Mouse (Mus musculus): Measurements from ENCODE around the gene Fbxo5. TPM values are rescaled to one million over a fixed set of nuclear protein-coding genes. Genes with fewer than 3 reads are reported as not detected.
A peak's percentile ranks its signal among the peaks of the same experiment; 100 is the strongest.

The Fbxo5 gene
- 10.5 and 14.7 TPM in 2 replicates for polyA plus RNA-seq (2014; fragmentation: Nextera tagmentation; extraction: Ambion mirVana)

- H3K9me3 ChIP-seq (ENCODE audit: control insufficient read depth, low read length), result no peaks in the 10 kb centered on the region
- H3K4me3 ChIP-seq (replicated peaks; ENCODE audit: low read depth, low read length), result peak within 1 kb of the TSS; percentile 63
- ATAC-seq (ENCODE audit: low FRiP score, low TSS enrichment) (peak; percentile 98), DNase-seq (peak; percentile 99)
- peak within 1 kb of the TSS; percentile 97 for H3K4me2 ChIP-seq (ENCODE audit: low read length)
- peak within 1 kb of the TSS; percentile 85 for H3K27ac ChIP-seq (replicated peaks; ENCODE audit: low read depth, low read length)
- peaks cover 8% of the 10 kb centered on the region; the same call in 1 of the 2 replicates for H3K36me3 ChIP-seq (ENCODE audit: control insufficient read depth, insufficient read depth, low read length)
- H3K9ac ChIP-seq (replicated peaks; ENCODE audit: low read length), result peak within 1 kb of the TSS; percentile 59
- under 1% methylated on average over 42 of the region's 42 CpGs for WGBS
- H3K27me3 ChIP-seq (ENCODE audit: control insufficient read depth, insufficient read depth, low read length), result no peaks in the 10 kb centered on the region
- peaks cover 17% of the 10 kb centered on the region for H3K4me1 ChIP-seq (ENCODE audit: control insufficient read depth, insufficient read depth, low read length)
Measured at GRCm38 (mm10) chr10:5805243-5805730, at the start of gene Fbxo5. Gene Fbxo5 (minus strand): TSS chr10:5805600.

- ATAC-seq (ENCODE audit: low FRiP score, low TSS enrichment), result no peak
- H3K36me3 ChIP-seq (ENCODE audit: control insufficient read depth, insufficient read depth, low read length), result peaks cover 3% of the 10 kb centered on the region; the same call in 1 of the 2 replicates
- H3K9me3 ChIP-seq (ENCODE audit: control insufficient read depth, low read length), result no peaks in the 10 kb centered on the region
- no peak overlapping the region for H3K4me3 ChIP-seq (replicated peaks; ENCODE audit: low read depth, low read length)
- H3K9ac ChIP-seq (replicated peaks; ENCODE audit: low read length), result no peak overlapping the region
- WGBS, result 86% methylated on average over 8 of the region's 8 CpGs
- no peak for DNase-seq
- no peak overlapping the region for H3K27ac ChIP-seq (replicated peaks; ENCODE audit: low read depth, low read length)
- no peaks in the 10 kb centered on the region for H3K4me1 ChIP-seq (ENCODE audit: control insufficient read depth, insufficient read depth, low read length)
- no peak overlapping the region for H3K4me2 ChIP-seq (ENCODE audit: low read length)
- H3K27me3 ChIP-seq (ENCODE audit: control insufficient read depth, insufficient read depth, low read length), result no peaks in the 10 kb centered on the region
Measured at GRCm38 (mm10) chr10:5853290-5853868, 48.0 kb upstream of the Fbxo5 start.

- ATAC-seq (ENCODE audit: low FRiP score, low TSS enrichment) (no peak), DNase-seq (peak; percentile 85)
- 32% methylated on average over 2 of the region's 2 CpGs for whole genome bisulfite sequencing
- Histone ChIP-seq H3K9me3 (ENCODE audit: control insufficient read depth, low read length) (no peaks in the 10 kb centered on the region), H3K27ac (replicated peaks; ENCODE audit: low read depth, low read length) (no peak overlapping the region), H3K4me1 (ENCODE audit: control insufficient read depth, insufficient read depth, low read length) (no peaks in the 10 kb centered on the region), H3K36me3 (ENCODE audit: control insufficient read depth, insufficient read depth, low read length) (0 out of 2 replicates have a peak, but pooled peaks cover 4% of the 10 kb centered on the region), H3K4me3 (replicated peaks; ENCODE audit: low read depth, low read length) (no peak overlapping the region), H3K9ac (replicated peaks; ENCODE audit: low read length) (no peak overlapping the region), H3K27me3 (ENCODE audit: control insufficient read depth, insufficient read depth, low read length) (no peaks in the 10 kb centered on the region), H3K4me2 (ENCODE audit: low read length) (no peak overlapping the region)
Measured at GRCm38 (mm10) chr10:5846939-5847338, 41.5 kb upstream of the Fbxo5 start.

- Histone ChIP-seq H3K27ac (replicated peaks; ENCODE audit: low read depth, low read length) (no peak overlapping the region), H3K9me3 (ENCODE audit: control insufficient read depth, low read length) (no peaks in the 10 kb centered on the region), H3K4me3 (replicated peaks; ENCODE audit: low read depth, low read length) (no peak overlapping the region), H3K36me3 (ENCODE audit: control insufficient read depth, insufficient read depth, low read length) (peaks cover 7% of the 10 kb centered on the region; the same call in 1 of the 2 replicates), H3K4me1 (ENCODE audit: control insufficient read depth, insufficient read depth, low read length) (no peaks in the 10 kb centered on the region), H3K27me3 (ENCODE audit: control insufficient read depth, insufficient read depth, low read length) (no peaks in the 10 kb centered on the region), H3K4me2 (ENCODE audit: low read length) (no peak overlapping the region), H3K9ac (replicated peaks; ENCODE audit: low read length) (no peak overlapping the region)
- ATAC-seq (ENCODE audit: low FRiP score, low TSS enrichment) (no peak), DNase-seq (peak; percentile 79)
- 86% methylated on average over 4 of the region's 4 CpGs for WGBS
Measured at GRCm38 (mm10) chr10:5841369-5841768, 36.0 kb upstream of the Fbxo5 start.

GRCm38 (mm10) chr10:5826336-5827025, 21.1 kb upstream of the Fbxo5 start:
- Histone ChIP-seq H3K27ac (replicated peaks; ENCODE audit: low read depth, low read length) (no peak overlapping the region), H3K9me3 (ENCODE audit: control insufficient read depth, low read length) (no peaks in the 10 kb centered on the region), H3K4me3 (replicated peaks; ENCODE audit: low read depth, low read length) (no peak overlapping the region), H3K36me3 (ENCODE audit: control insufficient read depth, insufficient read depth, low read length) (no peaks in the 10 kb centered on the region), H3K9ac (replicated peaks; ENCODE audit: low read length) (no peak overlapping the region), H3K4me2 (ENCODE audit: low read length) (no peak overlapping the region), H3K4me1 (ENCODE audit: control insufficient read depth, insufficient read depth, low read length) (peaks cover 13% of the 10 kb centered on the region), H3K27me3 (ENCODE audit: control insufficient read depth, insufficient read depth, low read length) (no peaks in the 10 kb centered on the region)
- ATAC-seq (ENCODE audit: low FRiP score, low TSS enrichment) (no peak), DNase-seq (no peak)
- 78% methylated on average over 6 of the region's 6 CpGs for WGBS

GRCm38 (mm10) chr10:5824779-5825178, 19.4 kb upstream of the Fbxo5 start:
- H3K27me3 ChIP-seq (ENCODE audit: control insufficient read depth, insufficient read depth, low read length), result no peaks in the 10 kb centered on the region
- no peaks in the 10 kb centered on the region for H3K9me3 ChIP-seq (ENCODE audit: control insufficient read depth, low read length)
- ATAC-seq (ENCODE audit: low FRiP score, low TSS enrichment) (no peak), DNase-seq (peak; percentile 74)
- 0% methylated on average over 3 of the region's 3 CpGs for WGBS
- H3K9ac ChIP-seq (replicated peaks; ENCODE audit: low read length), result no peak overlapping the region
- H3K4me3 ChIP-seq (replicated peaks; ENCODE audit: low read depth, low read length), result peak overlapping the region; percentile 89
- H3K4me1 ChIP-seq (ENCODE audit: control insufficient read depth, insufficient read depth, low read length), result peaks cover 13% of the 10 kb centered on the region
- peak overlapping the region; percentile 57 for H3K4me2 ChIP-seq (ENCODE audit: low read length)
- peaks cover 5% of the 10 kb centered on the region for H3K36me3 ChIP-seq (ENCODE audit: control insufficient read depth, insufficient read depth, low read length)
- peak overlapping the region; percentile 79 for H3K27ac ChIP-seq (replicated peaks; ENCODE audit: low read depth, low read length)

- ATAC-seq (ENCODE audit: low FRiP score, low TSS enrichment) (peak; percentile 98), DNase-seq (peak; percentile 98)
- Histone ChIP-seq H3K9ac (replicated peaks; ENCODE audit: low read length) (peak within 1 kb of the TSS; percentile 82), H3K9me3 (ENCODE audit: control insufficient read depth, low read length) (no peaks in the 10 kb centered on the region), H3K4me3 (replicated peaks; ENCODE audit: low read depth, low read length) (peak within 1 kb of the TSS; percentile 89), H3K27ac (replicated peaks; ENCODE audit: low read depth, low read length) (peak within 1 kb of the TSS; percentile 79), H3K36me3 (ENCODE audit: control insufficient read depth, insufficient read depth, low read length) (peaks cover 13% of the 10 kb centered on the region), H3K4me2 (ENCODE audit: low read length) (peak within 1 kb of the TSS; percentile 57), H3K27me3 (ENCODE audit: control insufficient read depth, insufficient read depth, low read length) (no peaks in the 10 kb centered on the region), H3K4me1 (ENCODE audit: control insufficient read depth, insufficient read depth, low read length) (peaks cover 13% of the 10 kb centered on the region)
- WGBS, result under 1% methylated on average over 47 of the region's 47 CpGs
Measured at GRCm38 (mm10) chr10:5823740-5824491, 18.5 kb upstream of the Fbxo5 start, which contains the start of gene Mtrf1l. Gene Mtrf1l (minus strand): TSS chr10:5823910.

- peaks cover 13% of the 10 kb centered on the region for H3K4me1 ChIP-seq (ENCODE audit: control insufficient read depth, insufficient read depth, low read length)
- H3K4me2 ChIP-seq (ENCODE audit: low read length), result peak overlapping the region; percentile 57
- H3K27me3 ChIP-seq (ENCODE audit: control insufficient read depth, insufficient read depth, low read length), result no peaks in the 10 kb centered on the region
- H3K27ac ChIP-seq (replicated peaks; ENCODE audit: low read depth, low read length), result peak overlapping the region; percentile 79
- ATAC-seq (ENCODE audit: low FRiP score, low TSS enrichment) (peak; percentile 0), DNase-seq (no peak)
- H3K9me3 ChIP-seq (ENCODE audit: control insufficient read depth, low read length), result no peaks in the 10 kb centered on the region
- peak overlapping the region; percentile 89 for H3K4me3 ChIP-seq (replicated peaks; ENCODE audit: low read depth, low read length)
- under 1% methylated on average over 37 of the region's 37 CpGs for WGBS
- peaks cover 19% of the 10 kb centered on the region for H3K36me3 ChIP-seq (ENCODE audit: control insufficient read depth, insufficient read depth, low read length)
- H3K9ac ChIP-seq (replicated peaks; ENCODE audit: low read length), result peak overlapping the region; percentile 82
Measured at GRCm38 (mm10) chr10:5823291-5823739, 17.9 kb upstream of the Fbxo5 start.
